Mouse (Mus musculus): Measurements from ENCODE around the gene Gm45234. TPM values are rescaled to one million over a fixed set of nuclear protein-coding genes. Genes with fewer than 3 reads are reported as not detected.

Gene Gm45234
- polyA plus RNA-seq, 1 experiment from 2014 or later = not detected

- H3K36me3 ChIP-seq = peaks cover 96% of the 10 kb centered on the region
Observed at GRCm38 (mm10) chr6:124706061-124706627, 49.7 kb downstream of the Gm45234 start.

DNA sequence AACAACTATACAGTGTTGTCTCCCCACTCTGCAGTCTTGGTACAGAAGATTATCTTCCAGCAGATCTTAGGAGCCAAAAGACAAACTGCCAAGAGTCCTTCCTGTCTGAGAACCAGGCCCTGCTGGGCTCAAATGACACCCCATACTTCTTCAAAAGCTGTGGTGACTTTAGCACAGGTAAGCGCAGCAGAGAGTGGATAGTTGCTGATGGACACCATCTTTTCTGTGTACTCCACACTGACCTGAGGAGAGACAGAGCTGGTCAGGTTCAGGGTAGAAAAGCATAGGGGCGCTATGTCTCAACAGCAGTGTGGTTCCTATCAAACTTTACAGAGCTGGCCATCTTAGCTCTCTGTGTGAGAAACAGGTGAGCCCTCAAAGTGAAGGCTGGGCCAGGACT lies 51.4 kb downstream of the Gm45234 start:
- 0 out of 2 replicates have a peak, but pooled peaks cover 2% of the 10 kb centered on the region for H3K4me1 ChIP-seq (replicated peaks)
- H3K27me3 ChIP-seq (ENCODE audit: insufficient read depth, poor library complexity, severe bottlenecking) = no peaks in the 10 kb centered on the region
- WGBS = 97% methylated on average over 2 of the region's 2 CpGs
- no peak overlapping the region for H3K27ac ChIP-seq
- peaks cover 99% of the 10 kb centered on the region for H3K36me3 ChIP-seq
- no peak for DNase-seq (ENCODE audit: low spot score)
- no peaks in the 10 kb centered on the region for H3K9me3 ChIP-seq
- H3K4me3 ChIP-seq = no peak overlapping the region

More at GRCm38 (mm10) chr6:124706061-124706627, 49.7 kb downstream of the Gm45234 start:
- DNase-seq (ENCODE audit: low spot score) = no peak
- Histone ChIP-seq H3K9me3 (no peaks in the 10 kb centered on the region), H3K4me1 (replicated peaks) (peaks cover 17% of the 10 kb centered on the region), H3K27me3 (ENCODE audit: insufficient read depth, poor library complexity, severe bottlenecking) (no peaks in the 10 kb centered on the region), H3K4me3 (no peak overlapping the region), H3K27ac (no peak overlapping the region)
- 86% methylated on average over 5 of the region's 5 CpGs for whole genome bisulfite sequencing

- Histone ChIP-seq H3K36me3 (peaks cover 100% of the 10 kb centered on the region), H3K27ac (no peak overlapping the region), H3K4me1 (replicated peaks) (no peaks in the 10 kb centered on the region), H3K9me3 (no peaks in the 10 kb centered on the region), H3K27me3 (ENCODE audit: insufficient read depth, poor library complexity, severe bottlenecking) (no peaks in the 10 kb centered on the region), H3K4me3 (no peak overlapping the region)
- 84% methylated on average over 7 of the region's 7 CpGs for WGBS
- DNase-seq (ENCODE audit: low spot score) = no peak
Observed at GRCm38 (mm10) chr6:124703789-124704188, 52.0 kb downstream of the Gm45234 start.

- Histone ChIP-seq H3K9me3 (no peaks in the 10 kb centered on the region), H3K27me3 (ENCODE audit: insufficient read depth, poor library complexity, severe bottlenecking) (no peaks in the 10 kb centered on the region), H3K36me3 (peaks cover 99% of the 10 kb centered on the region), H3K4me1 (replicated peaks) (peaks cover 5% of the 10 kb centered on the region; the same call in 1 of the 2 replicates), H3K4me3 (no peak overlapping the region), H3K27ac (no peak overlapping the region)
- peak; percentile 71 for DNase-seq (ENCODE audit: low spot score)
- WGBS = 56% methylated on average over 3 of the region's 3 CpGs
Observed at GRCm38 (mm10) chr6:124702784-124703103, 53.1 kb downstream of the Gm45234 start.

DNA sequence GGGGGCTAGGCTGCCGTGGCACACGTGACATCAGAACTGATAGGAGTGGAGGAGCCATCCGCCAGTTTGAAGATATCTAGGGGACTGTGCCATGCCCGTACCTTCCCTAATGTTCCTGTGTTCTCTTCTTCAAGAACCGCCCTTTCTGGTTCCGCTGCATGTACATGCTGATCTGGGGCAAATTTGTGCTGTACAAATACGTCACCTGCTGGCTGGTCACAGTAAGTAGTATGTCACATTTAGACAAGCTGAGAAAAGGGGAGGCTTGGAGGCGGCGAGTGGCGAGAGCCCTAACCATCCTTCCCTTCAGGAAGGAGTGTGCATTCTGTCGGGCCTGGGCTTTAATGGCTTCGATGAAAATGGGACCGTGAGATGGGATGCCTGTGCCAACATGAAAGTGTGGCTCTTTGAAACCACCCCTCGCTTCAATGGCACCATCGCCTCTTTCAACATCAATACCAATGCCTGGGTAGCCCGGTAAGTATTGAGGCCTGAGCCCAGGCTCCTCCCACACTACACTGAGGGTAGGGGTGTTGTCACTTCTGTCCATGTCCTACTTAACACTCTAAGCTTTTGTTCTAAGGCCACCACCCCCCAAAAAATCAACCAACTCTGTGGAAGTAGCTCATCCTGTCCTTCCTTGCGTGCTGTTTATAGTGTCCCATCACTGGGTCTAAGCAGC lies 53.6 kb downstream of the Gm45234 start:
- Histone ChIP-seq H3K36me3 (peaks cover 94% of the 10 kb centered on the region), H3K27me3 (ENCODE audit: insufficient read depth, poor library complexity, severe bottlenecking) (no peaks in the 10 kb centered on the region), H3K4me3 (no peak overlapping the region), H3K4me1 (replicated peaks) (peaks cover 5% of the 10 kb centered on the region; the same call in 1 of the 2 replicates), H3K9me3 (no peaks in the 10 kb centered on the region), H3K27ac (no peak overlapping the region)
- no peak for DNase-seq (ENCODE audit: low spot score)
- WGBS = 93% methylated on average over 17 of the region's 17 CpGs

GRCm38 (mm10) chr6:124701338-124701737 lies 54.5 kb downstream of the Gm45234 start:
- no peak for DNase-seq (ENCODE audit: low spot score)
- Histone ChIP-seq H3K4me3 (no peak overlapping the region), H3K9me3 (no peaks in the 10 kb centered on the region), H3K36me3 (peaks cover 85% of the 10 kb centered on the region), H3K4me1 (replicated peaks) (peaks cover 5% of the 10 kb centered on the region; the same call in 1 of the 2 replicates), H3K27ac (no peak overlapping the region), H3K27me3 (ENCODE audit: insufficient read depth, poor library complexity, severe bottlenecking) (no peaks in the 10 kb centered on the region)
- WGBS = 75% methylated on average over 8 of the region's 8 CpGs

DNA sequence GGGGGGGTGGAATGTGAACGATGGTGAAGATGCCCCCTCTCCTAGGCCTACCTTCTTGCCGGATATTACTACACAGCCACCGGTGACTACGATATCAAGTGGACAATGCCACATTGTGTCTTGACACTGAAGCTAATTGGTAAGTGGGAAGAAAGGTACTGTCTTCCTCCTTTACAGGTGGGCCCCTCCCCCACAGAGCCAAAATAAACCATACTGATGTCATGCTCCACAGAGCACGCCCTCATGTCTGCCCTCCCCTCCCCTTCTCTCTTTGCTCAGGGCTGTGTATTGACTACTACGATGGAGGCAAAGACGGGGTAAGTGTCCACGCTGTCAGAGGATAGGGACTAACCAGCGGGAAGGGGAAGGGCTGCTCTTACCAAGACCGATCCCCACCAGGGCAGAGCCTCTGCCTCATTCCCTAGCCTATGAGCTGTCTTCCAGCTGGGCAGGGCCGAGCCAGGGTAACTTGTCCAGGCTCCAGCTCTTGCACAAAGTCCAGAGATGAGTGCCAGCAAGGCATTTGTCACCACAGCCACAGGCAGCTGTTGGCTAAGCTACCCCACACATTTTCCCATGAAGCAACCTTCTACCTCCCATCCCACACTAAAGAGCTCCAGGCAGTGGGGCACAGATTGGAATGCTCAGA lies 55.7 kb downstream of the Gm45234 start:
- Histone ChIP-seq H3K27ac (no peak overlapping the region), H3K4me3 (no peak overlapping the region), H3K36me3 (peaks cover 77% of the 10 kb centered on the region), H3K9me3 (no peaks in the 10 kb centered on the region), H3K4me1 (replicated peaks) (peaks cover 5% of the 10 kb centered on the region; the same call in 1 of the 2 replicates), H3K27me3 (ENCODE audit: insufficient read depth, poor library complexity, severe bottlenecking) (no peaks in the 10 kb centered on the region)
- DNase-seq (ENCODE audit: low spot score) = no peak
- WGBS = 84% methylated on average over 11 of the region's 11 CpGs

- 81% methylated on average over 4 of the region's 4 CpGs for WGBS
- no peak overlapping the region for H3K27ac ChIP-seq
- H3K4me3 ChIP-seq = no peak overlapping the region
- H3K4me1 ChIP-seq (replicated peaks) = peaks cover 9% of the 10 kb centered on the region
- no peaks in the 10 kb centered on the region for H3K9me3 ChIP-seq
- H3K36me3 ChIP-seq = peaks cover 70% of the 10 kb centered on the region
- H3K27me3 ChIP-seq (ENCODE audit: insufficient read depth, poor library complexity, severe bottlenecking) = no peaks in the 10 kb centered on the region
- DNase-seq (ENCODE audit: low spot score) = no peak
Observed at GRCm38 (mm10) chr6:124699366-124699765, 56.5 kb downstream of the Gm45234 start.

GRCm38 (mm10) chr6:124698751-124699150 lies 57.1 kb downstream of the Gm45234 start:
- no peak overlapping the region for H3K27ac ChIP-seq
- DNase-seq (ENCODE audit: low spot score) = no peak
- WGBS = 83% methylated on average over 6 of the region's 6 CpGs
- no peak overlapping the region for H3K4me3 ChIP-seq
- H3K9me3 ChIP-seq = no peaks in the 10 kb centered on the region
- peaks cover 64% of the 10 kb centered on the region for H3K36me3 ChIP-seq
- H3K27me3 ChIP-seq (ENCODE audit: insufficient read depth, poor library complexity, severe bottlenecking) = no peaks in the 10 kb centered on the region
- peaks cover 15% of the 10 kb centered on the region for H3K4me1 ChIP-seq (replicated peaks)

GRCm38 (mm10) chr6:124696441-124697150 lies 59.2 kb downstream of the Gm45234 start:
- H3K4me3 ChIP-seq = no peak overlapping the region
- no peaks in the 10 kb centered on the region for H3K9me3 ChIP-seq
- 92% methylated on average over 7 of the region's 7 CpGs for WGBS

GRCm38 (mm10) chr6:124694166-124694955 lies 61.5 kb downstream of the Gm45234 start:
- no peak for DNase-seq (ENCODE audit: low spot score)
- Histone ChIP-seq H3K4me1 (replicated peaks) (peaks cover 15% of the 10 kb centered on the region), H3K9me3 (no peaks in the 10 kb centered on the region), H3K27ac (no peak overlapping the region; the same call in 1 of the 2 replicates), H3K36me3 (peaks cover 20% of the 10 kb centered on the region), H3K27me3 (ENCODE audit: insufficient read depth, poor library complexity, severe bottlenecking) (no peaks in the 10 kb centered on the region), H3K4me3 (no peak overlapping the region)
- WGBS = 79% methylated on average over 15 of the region's 15 CpGs

More at GRCm38 (mm10) chr6:124696441-124697150, 59.2 kb downstream of the Gm45234 start:
- Histone ChIP-seq H3K27ac (no peak overlapping the region), H3K4me1 (replicated peaks) (peaks cover 15% of the 10 kb centered on the region), H3K27me3 (ENCODE audit: insufficient read depth, poor library complexity, severe bottlenecking) (no peaks in the 10 kb centered on the region), H3K36me3 (peaks cover 42% of the 10 kb centered on the region)
- no peak for DNase-seq (ENCODE audit: low spot score)
